Mouse (Mus musculus) thymus, adult 2 months (tissue): ENCODE measurements around the gene Sema4b. TPM values are rescaled to one million over a fixed set of nuclear protein-coding genes. Genes with fewer than 3 reads are reported as not detected.

Experiments
- DNase-seq: peaks from one replicate; pipeline ENCODE4 v3.0.0; 2021
- H3K27ac ChIP-seq: fragments of 200-500 bp; 2 replicates; pipeline ENCODE4 v1.5.1; 2012; ENCODE audit warnings: low read length, control low read depth; ENCODE audit not compliant: control insufficient read depth, insufficient read depth
- H3K27me3 ChIP-seq: fragments of 200-500 bp; 2 replicates; pipeline ENCODE4 v1.6.1; 2012; ENCODE audit warnings: mild to moderate bottlenecking, low read length, moderate library complexity, mixed read lengths; ENCODE audit not compliant: control insufficient read depth, insufficient read depth
- H3K36me3 ChIP-seq: fragments of 200-500 bp; 2 replicates; pipeline ENCODE4 v1.6.1; 2012; ENCODE audit warnings: mild to moderate bottlenecking, low read length, moderate library complexity; ENCODE audit not compliant: control insufficient read depth, insufficient read depth
- H3K4me1 ChIP-seq: fragments of 200-500 bp; replicated peaks from 2 replicates; pipeline ENCODE4 v1.6.1; 2012; ENCODE audit warnings: low read length; ENCODE audit not compliant: control insufficient read depth, insufficient read depth
- H3K4me3 ChIP-seq: fragments of 200-500 bp; 2 replicates; pipeline ENCODE4 v1.5.1; 2012; ENCODE audit warnings: mild to moderate bottlenecking, low read length, control low read depth, moderate library complexity; ENCODE audit not compliant: control insufficient read depth, insufficient read depth
- CTCF ChIP-seq: fragments of 200-500 bp; IDR thresholded peaks from 2 replicates; pipeline ENCODE4 v1.5.1; 2012; ENCODE audit warnings: mild to moderate bottlenecking, control low read depth, low read length, moderate library complexity, borderline replicate concordance; ENCODE audit not compliant: control insufficient read depth, poor library complexity, insufficient read depth; ENCODE audit errors: extremely low read depth
- POLR2A ChIP-seq: fragments of 200-500 bp; IDR thresholded peaks from 2 replicates; pipeline ENCODE4 v1.6.1; 2012; ENCODE audit warnings: mild to moderate bottlenecking, low read length, control low read depth, moderate library complexity; ENCODE audit not compliant: control insufficient read depth, poor library complexity, insufficient read depth; ENCODE audit errors: extremely low read depth
- WGBS: fragments of 180-500 bp; shearing (Covaris S2); methylation state at CpG from one replicate; pipeline ENCODE4 v1.1.7; 2018; 5-methylcytosine and 5-hydroxymethylcytosine counted together
- polyA plus RNA-seq: library from polyadenylated mRNA; depleted of rRNA; stranded (reverse); fragments of >200 nt; gene quantifications from 2 replicates; pipeline ENCODE4 v1.2.3, GENCODE M21; 2012

The Sema4b gene
- polyA plus RNA-seq, 1 experiment = 37.4 TPM

DNA sequence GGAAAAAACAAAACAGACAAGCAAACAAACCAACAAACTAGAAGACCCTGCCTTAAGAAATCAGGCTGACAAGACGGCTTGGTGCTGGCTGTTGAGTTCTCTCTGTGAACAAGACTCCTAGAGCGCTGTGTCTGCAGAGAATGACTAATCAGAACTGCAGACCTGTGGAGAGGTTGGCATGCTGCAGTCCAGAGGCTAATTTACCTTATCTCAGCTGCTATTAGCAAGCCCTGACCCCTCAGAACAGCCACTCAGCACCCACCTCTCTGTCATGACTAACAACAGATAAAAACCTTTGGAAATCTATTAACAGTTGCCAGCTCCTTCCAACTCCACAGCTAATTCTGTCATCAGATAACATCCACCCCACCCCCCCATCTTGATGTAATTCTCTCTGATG is 5.6 kb upstream of the Sema4b start:
- H3K36me3 ChIP-seq = no peaks in the 10 kb centered on the region
- no peak for DNase-seq
- 96% methylated on average over 2 of the region's 2 CpGs for WGBS
- TF ChIP-seq POLR2A = no peak
- no peak for TF ChIP-seq CTCF
- no peaks in the 10 kb centered on the region for H3K27me3 ChIP-seq
- H3K4me1 ChIP-seq = peaks cover 6% of the 10 kb centered on the region
- no peak overlapping the region for H3K4me3 ChIP-seq
- H3K27ac ChIP-seq = no peak overlapping the region

- no peak for DNase-seq
- H3K4me1 ChIP-seq = peaks cover 16% of the 10 kb centered on the region
- no peaks in the 10 kb centered on the region for H3K27me3 ChIP-seq
- no peak overlapping the region for H3K27ac ChIP-seq
- no peaks in the 10 kb centered on the region for H3K36me3 ChIP-seq
- H3K4me3 ChIP-seq = no peak overlapping the region
- TF ChIP-seq POLR2A (no peak), CTCF (no peak)
Observed at GRCm38 (mm10) chr7:80182139-80182538, 4.5 kb upstream of the Sema4b start.

DNA sequence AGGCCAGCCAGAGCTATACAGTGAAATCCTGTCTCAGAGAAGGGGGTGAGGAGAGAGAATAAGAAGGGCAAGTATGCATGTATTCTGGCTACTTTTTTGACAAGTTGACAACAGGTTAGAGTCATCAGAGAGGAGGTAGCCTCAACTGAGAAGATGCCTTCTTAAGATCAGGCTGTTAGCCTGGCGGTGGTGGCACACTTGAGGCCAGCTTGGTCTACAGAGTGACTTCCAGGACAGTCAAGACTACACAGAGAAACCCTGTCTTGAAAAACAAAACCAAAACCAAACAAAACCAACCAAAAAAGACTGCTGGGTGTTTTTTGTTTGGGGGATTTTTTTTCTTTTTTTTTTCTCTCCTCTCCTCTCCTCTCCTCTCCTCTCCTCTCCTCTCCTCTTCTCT is 3.2 kb upstream of the Sema4b start:
- no peak for TF ChIP-seq CTCF
- no peak for TF ChIP-seq POLR2A
- peaks cover 22% of the 10 kb centered on the region for H3K4me1 ChIP-seq
- H3K36me3 ChIP-seq = no peaks in the 10 kb centered on the region
- H3K27me3 ChIP-seq = no peaks in the 10 kb centered on the region
- H3K4me3 ChIP-seq = no peak overlapping the region
- WGBS = 57% methylated on average over 1 of the region's 1 CpGs
- DNase-seq = no peak
- no peak overlapping the region for H3K27ac ChIP-seq

DNA sequence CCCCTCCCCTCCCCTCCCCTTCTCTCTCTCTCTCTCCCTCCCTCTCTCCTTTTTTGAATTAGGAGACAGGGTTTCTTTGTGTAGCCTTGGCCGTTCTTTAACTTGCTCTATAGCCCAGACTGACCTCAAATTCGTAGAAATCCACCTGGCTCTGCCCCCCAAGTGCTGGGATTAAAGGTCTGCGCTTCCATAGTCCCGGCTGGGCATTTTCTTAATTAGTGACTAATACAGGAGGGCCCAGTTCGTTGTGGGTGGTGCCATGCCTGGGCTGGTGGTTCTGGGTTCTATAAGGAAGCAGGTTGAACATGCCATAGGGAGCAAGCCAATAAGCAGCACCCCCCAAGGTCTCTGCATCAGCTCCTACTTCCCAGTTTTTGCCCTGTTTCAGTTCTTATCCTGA is 2.7 kb upstream of the Sema4b start:
- no peak for DNase-seq
- H3K27me3 ChIP-seq = no peaks in the 10 kb centered on the region
- no peak overlapping the region for H3K27ac ChIP-seq
- 84% methylated on average over 5 of the region's 5 CpGs for WGBS
- peaks cover 26% of the 10 kb centered on the region for H3K4me1 ChIP-seq
- no peak overlapping the region for H3K4me3 ChIP-seq
- no peak for TF ChIP-seq CTCF
- TF ChIP-seq POLR2A = no peak
- no peaks in the 10 kb centered on the region for H3K36me3 ChIP-seq

DNA sequence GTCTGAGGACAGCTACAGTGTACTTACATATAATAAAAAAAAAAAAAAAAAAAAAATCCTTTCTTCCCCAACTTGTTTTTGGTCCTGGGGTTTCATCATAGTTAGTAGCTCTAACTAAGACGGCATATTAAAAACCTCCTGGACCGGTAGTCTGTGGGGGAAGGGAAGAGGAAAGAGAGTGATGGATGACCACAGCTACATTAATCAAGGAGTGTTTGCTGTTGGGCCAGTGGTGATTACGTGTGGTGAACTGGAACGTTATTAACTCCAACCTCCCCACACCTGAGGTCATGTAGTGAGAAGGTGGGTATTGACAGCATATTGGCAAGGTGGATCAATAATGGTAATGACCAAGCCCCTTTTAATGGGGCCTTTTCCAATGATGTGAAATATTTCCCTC is 2.1 kb upstream of the Sema4b start:
- peaks cover 31% of the 10 kb centered on the region for H3K4me1 ChIP-seq
- no peaks in the 10 kb centered on the region for H3K36me3 ChIP-seq
- no peak overlapping the region for H3K4me3 ChIP-seq
- 79% methylated on average over 4 of the region's 4 CpGs for WGBS
- no peaks in the 10 kb centered on the region for H3K27me3 ChIP-seq
- DNase-seq = no peak
- H3K27ac ChIP-seq = no peak overlapping the region
- TF ChIP-seq POLR2A = no peak
- no peak for TF ChIP-seq CTCF

DNA sequence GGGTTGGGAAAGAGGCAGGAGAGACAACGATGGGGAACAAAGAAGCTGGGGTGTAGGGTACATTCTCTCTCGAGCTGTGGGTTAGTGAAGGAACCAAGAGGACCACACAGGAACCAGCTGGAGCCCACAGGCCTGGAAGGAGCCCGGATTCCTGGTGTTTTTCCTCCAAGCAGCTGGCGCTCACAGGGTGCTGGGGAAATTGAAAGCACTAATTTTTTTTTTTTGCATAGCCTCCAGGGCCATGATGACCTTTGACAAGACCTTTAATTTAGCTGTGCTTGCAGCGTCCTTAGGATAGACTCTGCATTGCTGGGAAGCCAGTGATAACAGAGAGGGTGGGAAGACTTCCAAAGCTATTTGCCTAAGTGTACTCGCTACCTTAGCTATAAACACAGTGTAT is 1.7 kb upstream of the Sema4b start:
- WGBS = 49% methylated on average over 6 of the region's 6 CpGs
- Histone ChIP-seq H3K36me3 (no peaks in the 10 kb centered on the region), H3K27ac (no peak overlapping the region), H3K4me3 (no peak overlapping the region), H3K4me1 (peaks cover 32% of the 10 kb centered on the region), H3K27me3 (no peaks in the 10 kb centered on the region)
- no peak for TF ChIP-seq POLR2A
- TF ChIP-seq CTCF = no peak
- DNase-seq = no peak

DNA sequence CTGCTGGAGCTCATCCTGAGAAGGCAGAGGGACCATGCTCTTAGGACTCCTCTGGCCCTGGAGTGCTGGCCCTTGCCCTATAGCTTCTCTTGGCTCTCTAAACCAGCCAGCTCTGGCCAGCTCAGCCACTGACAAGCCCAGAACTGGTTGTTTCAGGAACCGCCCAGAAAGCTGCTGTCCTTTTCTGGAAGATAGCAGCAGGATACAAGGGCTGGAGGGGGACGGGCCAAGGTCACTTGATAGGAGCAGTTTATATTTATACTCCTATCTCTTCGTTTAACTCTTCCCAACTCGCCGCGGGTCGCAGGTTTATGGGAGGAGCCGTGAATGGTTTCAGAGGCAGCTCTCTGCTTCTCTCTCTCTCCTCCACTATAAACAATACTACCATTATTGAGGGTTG is 620 bp upstream of the Sema4b start:
- 89% methylated on average over 8 of the region's 8 CpGs for WGBS
- no peaks in the 10 kb centered on the region for H3K36me3 ChIP-seq
- TF ChIP-seq POLR2A (no peak), CTCF (no peak)
- no peak for DNase-seq
- peak overlapping the region; percentile 1; the same call in 1 of the 2 replicates for H3K27ac ChIP-seq
- peaks cover 36% of the 10 kb centered on the region for H3K4me1 ChIP-seq
- no peaks in the 10 kb centered on the region for H3K27me3 ChIP-seq
- no peak overlapping the region for H3K4me3 ChIP-seq
